Mouse (Mus musculus): ENCODE measurements around the gene Casp8. TPM values are rescaled to one million over a fixed set of nuclear protein-coding genes. Genes with fewer than 3 reads are reported as not detected.
"Not testable (repeated sequence)": the region's sequence is repeated elsewhere in the genome, so short reads cannot be mapped to it uniquely, and the experiment has no call there.

Casp8 gene
- total RNA-seq, 1 experiment from 2014 or later, result 20.4 TPM

- DNase-seq, result not testable (repeated sequence)
Observed at GRCm38 (mm10) chr1:58800644-58801043, 5.5 kb downstream of the Casp8 start.

GRCm38 (mm10) chr1:58801558-58802285 lies 6.5 kb downstream of the Casp8 start:
- DNase-seq, result no peak

DNA sequence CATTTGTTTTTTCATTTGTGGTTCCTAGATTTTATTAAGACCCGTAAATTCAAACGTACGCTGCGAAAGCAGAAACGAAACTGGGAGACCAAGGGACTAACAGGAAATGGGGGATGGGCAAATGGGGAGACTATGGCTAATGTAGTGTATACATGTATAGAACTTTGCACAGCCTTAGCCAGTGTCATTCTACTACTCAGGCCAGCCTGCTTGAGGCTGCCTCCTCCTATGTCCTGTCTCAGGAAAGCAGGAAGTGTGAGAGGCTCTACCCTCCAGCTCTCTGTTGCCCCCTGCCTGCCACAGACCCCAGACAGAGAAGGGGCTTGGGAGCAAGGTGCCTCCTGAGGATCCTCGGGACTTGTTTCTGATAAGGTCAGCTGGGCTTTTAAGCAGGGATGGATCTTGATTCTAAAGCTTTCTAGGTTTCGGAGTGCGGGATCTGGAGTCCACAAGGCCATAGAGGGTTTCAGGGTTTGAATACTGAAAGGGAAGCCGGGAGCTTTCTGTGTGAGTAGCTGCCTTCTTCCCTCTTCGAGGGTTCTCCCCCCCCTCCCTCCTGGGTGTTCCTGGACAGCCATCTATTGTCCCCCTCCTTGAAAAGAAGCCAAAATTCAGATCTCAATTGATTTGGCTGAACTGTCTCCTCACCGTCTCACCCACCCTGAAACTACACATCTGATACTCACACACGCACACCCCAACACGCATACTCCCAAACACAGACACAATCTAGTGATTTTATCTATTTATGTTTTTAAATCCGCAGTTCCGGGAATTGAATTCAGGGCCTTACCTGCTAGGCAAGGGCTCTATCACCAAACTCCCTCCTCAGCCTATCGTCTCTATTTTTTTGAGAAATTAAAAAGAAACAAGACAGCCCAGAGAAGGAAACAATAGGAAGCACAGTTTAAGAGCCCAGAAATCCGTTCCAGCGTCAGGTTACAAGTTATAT lies 7.4 kb downstream of the Casp8 start:
- DNase-seq, result peak; percentile 27

DNA sequence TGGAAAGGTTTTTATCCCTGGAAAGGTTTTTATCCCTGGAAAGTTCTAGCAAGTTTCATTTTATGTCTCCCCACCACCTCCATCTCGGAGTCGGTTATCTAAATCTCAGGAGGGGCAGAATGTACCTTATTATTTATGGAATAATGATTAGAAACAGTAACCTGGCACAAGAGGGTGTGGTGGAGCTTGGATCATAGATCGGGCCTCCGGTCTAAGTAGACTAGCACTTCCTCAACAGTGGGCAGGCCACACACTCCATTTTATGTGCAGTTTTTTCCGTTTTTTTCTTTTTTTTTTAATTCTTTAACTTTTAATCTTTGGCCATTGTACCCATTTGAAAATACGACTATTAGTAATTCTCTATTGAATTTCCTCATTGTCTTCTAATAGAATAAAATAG lies 8.4 kb downstream of the Casp8 start:
- DNase-seq, result no peak

DNA sequence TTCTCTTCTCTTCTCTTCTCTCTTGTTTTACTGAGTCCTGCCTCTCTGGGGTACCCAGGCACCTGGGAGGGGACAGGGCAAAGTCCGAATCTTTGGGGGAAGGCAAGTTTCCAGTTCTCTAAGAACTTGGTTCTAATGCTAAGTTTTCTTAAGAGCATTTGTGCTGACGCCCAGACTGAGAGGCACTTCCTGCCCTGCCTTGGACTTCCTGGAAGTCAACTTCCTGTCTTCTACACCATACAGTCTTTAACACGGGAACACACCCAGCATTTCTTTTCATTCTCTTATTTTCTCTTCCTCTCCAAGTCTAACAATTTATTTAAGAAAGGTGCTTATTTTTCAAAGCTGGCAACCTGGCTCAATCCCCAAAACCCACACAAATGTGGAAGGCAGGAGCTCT lies 11.5 kb downstream of the Casp8 start:
- no peak for DNase-seq

DNA sequence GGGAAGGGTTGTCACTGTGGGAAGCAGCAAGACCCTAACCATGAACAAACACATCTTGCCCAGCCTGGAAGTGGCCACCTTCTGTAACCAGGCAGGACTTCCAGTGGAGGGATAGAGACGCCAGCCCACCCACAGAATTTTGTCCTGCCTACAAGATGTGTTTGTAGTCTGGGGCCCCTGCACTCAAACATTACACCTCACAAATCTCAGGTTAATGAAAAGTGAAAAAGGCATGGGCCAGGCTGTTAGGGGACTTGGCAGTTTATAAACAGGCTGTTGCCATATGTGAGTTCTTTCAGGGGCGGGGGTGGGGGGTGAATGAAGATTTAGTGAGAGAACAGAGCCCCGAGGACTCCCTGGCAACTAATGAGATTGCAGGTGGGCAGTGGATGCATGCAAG lies 31.1 kb downstream of the Casp8 start:
- no peak for DNase-seq

DNA sequence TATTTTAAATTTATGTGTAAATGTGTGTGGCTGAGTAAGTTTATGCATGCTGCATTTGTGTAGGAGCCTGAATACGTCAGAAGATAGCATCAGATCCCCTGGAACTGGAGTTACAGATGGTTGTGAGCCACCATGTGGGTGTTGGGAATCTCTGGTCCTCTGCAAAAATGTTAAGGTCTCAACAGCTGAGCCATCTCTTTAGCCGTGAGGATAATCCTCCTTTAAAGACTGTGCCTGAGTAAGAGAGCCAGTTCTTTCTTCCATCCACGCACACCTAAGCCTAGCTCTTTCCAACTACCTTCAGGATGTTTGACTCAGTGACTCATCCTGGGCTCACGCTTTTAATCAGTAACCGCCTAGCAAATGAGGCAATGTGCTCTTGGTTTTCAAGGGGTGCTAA lies 35.6 kb downstream of the Casp8 start:
- no peak for DNase-seq

DNA sequence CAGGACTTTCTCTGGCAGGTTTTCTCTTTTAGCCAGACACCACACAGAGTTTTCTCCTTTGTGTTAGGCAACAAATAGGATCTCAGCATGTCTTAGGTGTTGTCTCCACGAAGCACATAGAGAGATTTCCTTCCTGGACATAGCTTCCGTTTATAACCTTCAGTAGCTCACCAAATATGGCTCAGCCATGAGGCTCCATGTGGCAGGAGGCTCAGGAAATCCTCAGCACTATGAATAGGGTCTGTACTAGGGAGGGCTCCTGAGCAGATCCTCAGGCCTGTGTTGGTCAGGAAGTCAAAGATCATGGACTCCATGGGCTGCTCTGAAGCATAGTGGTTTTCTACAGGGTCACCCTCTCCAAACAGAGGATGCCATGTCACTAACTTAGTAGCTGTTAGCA lies 37.0 kb downstream of the Casp8 start:
- no peak for DNase-seq

GRCm38 (mm10) chr1:58856811-58857210 lies 61.6 kb downstream of the Casp8 start:
- not testable (repeated sequence) for DNase-seq

DNA sequence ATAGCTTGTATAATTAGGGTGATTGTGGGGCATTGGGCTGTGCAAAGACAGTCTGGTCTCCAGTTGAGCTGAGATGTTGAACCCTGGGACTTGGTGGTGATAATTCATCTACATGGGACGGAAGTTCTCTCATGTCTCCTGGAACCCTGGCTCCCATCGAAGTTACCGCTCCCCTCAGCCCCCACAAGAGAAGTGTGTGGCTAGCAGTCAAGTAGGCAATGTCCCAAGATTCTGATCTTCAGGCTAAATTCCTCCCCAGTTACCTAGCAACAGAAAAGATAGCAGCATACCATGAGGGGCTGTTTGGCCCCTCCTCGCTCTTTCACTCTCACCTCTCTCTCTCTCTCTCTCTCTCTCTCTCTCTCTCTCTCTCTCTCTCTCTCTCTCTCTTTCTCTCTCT lies 64.0 kb downstream of the Casp8 start:
- not testable (repeated sequence) for DNase-seq

- peak; percentile 42 for DNase-seq
Observed at GRCm38 (mm10) chr1:58859738-58860365, 64.7 kb downstream of the Casp8 start.

- not testable (repeated sequence) for DNase-seq
Observed at GRCm38 (mm10) chr1:58860586-58860985, 65.4 kb downstream of the Casp8 start.

DNA sequence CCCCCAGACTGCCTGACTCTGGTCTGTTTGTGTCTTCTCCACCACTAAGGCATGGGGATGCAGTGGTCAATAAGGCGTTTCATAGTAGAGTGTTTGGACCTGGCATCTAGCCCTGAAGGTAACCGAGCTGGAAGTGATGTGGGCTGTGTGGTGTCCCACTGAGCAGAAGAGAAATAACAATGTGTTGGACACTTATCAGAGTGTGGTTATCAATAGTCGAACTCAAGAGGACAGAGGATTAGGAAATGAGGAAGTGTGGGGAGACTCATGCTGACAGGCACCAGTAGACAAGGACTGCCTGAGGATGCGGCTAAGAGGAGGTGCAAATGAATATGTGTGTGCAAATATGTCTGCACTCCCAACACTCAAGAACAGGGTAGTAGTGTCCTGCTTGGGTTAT lies 81.3 kb downstream of the Casp8 start:
- DNase-seq, result not testable (repeated sequence)

GRCm38 (mm10) chr1:58879291-58879690 lies 84.1 kb downstream of the Casp8 start:
- DNase-seq, result not testable (repeated sequence)

DNA sequence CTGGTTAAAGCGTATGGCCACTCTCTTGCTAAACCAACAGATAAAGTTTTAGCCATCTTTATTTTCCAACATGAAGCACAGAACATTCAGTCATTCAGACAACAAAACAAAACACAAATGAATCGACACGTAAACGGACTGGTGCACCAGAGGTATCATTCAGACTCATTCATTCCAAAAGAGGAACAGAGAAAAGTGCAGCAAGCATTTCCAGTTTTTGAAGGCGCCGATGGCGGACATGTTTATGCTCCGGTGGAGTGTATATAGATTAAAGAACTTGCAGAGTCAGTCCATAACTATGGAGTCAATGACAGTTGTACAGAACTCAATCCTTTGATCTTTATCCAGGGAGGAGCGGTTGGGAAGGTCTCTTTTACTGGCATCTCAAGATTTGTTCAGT lies 88.1 kb downstream of the Casp8 start:
- not testable (repeated sequence) for DNase-seq

- DNase-seq, result no peak
Observed at GRCm38 (mm10) chr1:58885646-58886045, 90.5 kb downstream of the Casp8 start.

DNA sequence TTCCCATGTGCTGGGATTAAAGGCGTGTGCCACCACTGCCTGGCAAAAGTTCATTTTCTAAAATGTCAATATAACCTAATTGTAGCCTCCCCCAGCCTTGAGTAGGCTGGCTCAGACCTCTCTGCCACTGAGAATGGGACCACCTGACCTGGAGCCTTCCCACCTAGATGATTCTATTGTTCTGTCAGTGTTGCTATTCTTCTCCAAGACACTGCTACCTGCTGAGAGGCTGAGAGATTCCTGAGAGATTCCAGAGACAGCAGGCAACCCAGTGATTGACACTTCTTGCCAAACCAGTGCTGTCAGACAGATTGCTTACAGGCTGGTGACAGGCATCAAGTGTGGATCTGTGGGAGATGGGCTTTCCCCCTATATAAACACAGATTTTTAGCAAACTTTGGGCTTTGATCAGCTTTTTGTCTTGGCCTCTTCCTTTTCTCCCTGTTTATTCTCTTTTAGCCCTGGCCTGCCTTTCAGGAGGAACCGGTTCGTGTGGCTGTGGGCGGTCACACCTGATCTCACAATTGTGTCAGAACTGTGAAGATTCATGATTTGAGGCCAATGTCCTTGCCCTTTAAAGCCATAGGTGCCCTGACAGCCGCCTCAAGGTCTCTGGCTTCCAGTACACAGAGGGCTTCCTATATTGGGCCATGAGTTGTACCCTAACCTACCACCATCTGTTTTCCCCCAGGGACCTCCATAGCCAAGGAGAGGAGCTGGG lies 94.8 kb downstream of the Casp8 start:
- no peak for DNase-seq

- DNase-seq, result not testable (repeated sequence)
Observed at GRCm38 (mm10) chr1:58890697-58891290, 95.6 kb downstream of the Casp8 start.

GRCm38 (mm10) chr1:58891481-58892170 lies 96.5 kb downstream of the Casp8 start:
- not testable (repeated sequence) for DNase-seq

DNA sequence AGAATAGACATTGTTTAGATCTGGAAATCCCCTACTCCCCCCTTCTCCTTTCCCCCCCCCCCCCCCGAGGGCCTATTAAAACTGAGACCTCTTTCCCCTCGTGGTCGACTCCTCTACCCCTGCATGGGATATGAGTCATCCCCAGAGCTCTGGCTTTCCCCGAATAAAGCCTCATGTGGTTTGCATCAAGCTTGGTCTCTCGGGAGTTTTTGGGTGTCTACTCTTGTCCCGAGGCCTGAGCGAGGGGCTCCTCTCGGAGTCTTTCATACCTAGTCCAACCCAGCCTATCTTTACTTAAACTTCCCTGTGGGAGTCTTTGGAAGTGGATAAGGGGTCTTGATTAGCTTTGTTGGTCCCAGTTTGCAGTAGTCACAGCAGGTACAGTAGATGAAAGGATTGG lies 97.2 kb downstream of the Casp8 start:
- DNase-seq, result not testable (repeated sequence)

Measured in adrenal gland, postnatal 25 days (tissue).